Mouse (Mus musculus) T-helper 17 cell (primary cell): ENCODE results near the gene Slf2.

Experiments used
- in situ Hi-C, 2 experiments: fragments of 300-600 bp; cut with MboI, MseI; formaldehyde crosslinking; loops; 1 replicate in 1 of 2; 2 replicates in 1 of 2; pipeline ENCODE4 v1.15.1; 2025; ENCODE audit warnings: high pct_unique_total_duplicates in 2 of 2

Gene Slf2

GRCm38 (mm10) chr19:45007021-45007420, 76.1 kb downstream of the Slf2 start:
- in situ Hi-C loops, result loop anchor here (5.0 to 10.0 kb wide), 2 partner anchors 70 to 1502 kb away; partner anchors contain the start of gene Kazald1 (in 1 of the 2)

GRCm38 (mm10) chr19:45007425-45008191, 76.7 kb downstream of the Slf2 start:
- in situ Hi-C loops, result loop anchor here (5.0 to 10.0 kb wide), 2 partner anchors 70 to 1503 kb away; partner anchors contain the start of gene Kazald1 (in 1 of the 2)

- in situ Hi-C loops, result loop anchor here (5.0 to 10.0 kb wide), 2 partner anchors 1042 to 1226 kb away; partner anchors contain the start of gene Abcc2 (in 1 of the 2)
These were observed 79.7 kb downstream of the Slf2 start for GRCm38 (mm10) chr19:45010646-45011045.

GRCm38 (mm10) chr19:45012219-45012618, 81.3 kb downstream of the Slf2 start:
- in situ Hi-C loops, result loop anchor here (5.0 to 10.0 kb wide), 2 partner anchors 1040 to 1227 kb away; partner anchors contain the start of gene Abcc2 (in 1 of the 2)

- in situ Hi-C loops, result loop anchor here (5.0 to 10.0 kb wide), 2 partner anchors 1040 to 1228 kb away; partner anchors contain the start of gene Abcc2 (in 1 of the 2)
These were observed 81.7 kb downstream of the Slf2 start for GRCm38 (mm10) chr19:45012636-45013035.

GRCm38 (mm10) chr19:45013581-45014225, 82.8 kb downstream of the Slf2 start:
- in situ Hi-C loops, result loop anchor here (5.0 to 10.0 kb wide), 2 partner anchors 1039 to 1229 kb away; partner anchors contain the start of gene Abcc2 (in 1 of the 2)

GRCm38 (mm10) chr19:45014335-45014971, 83.5 kb downstream of the Slf2 start, which contains the start of gene Lzts2:
Gene Lzts2, plus strand, starts transcription at chr19:45014414.
- in situ Hi-C loops, result loop anchor here (5.0 to 10.0 kb wide), 2 partner anchors 1038 to 1230 kb away; partner anchors contain the start of gene Abcc2 (in 1 of the 2)

- in situ Hi-C loops, result loop anchor here (5.0 to 10.0 kb wide), 2 partner anchors 1037 to 1230 kb away; partner anchors contain the start of gene Abcc2 (in 1 of the 2)
These were observed 84.0 kb downstream of the Slf2 start for GRCm38 (mm10) chr19:45014981-45015402.

GRCm38 (mm10) chr19:45015518-45016281, 84.7 kb downstream of the Slf2 start:
- in situ Hi-C loops, result loop anchor here in 1 of 2 experiments (10.0 kb wide), 1 partner anchor 1231 kb away; the partner anchor contains the start of gene Abcc2

- in situ Hi-C loops, result loop anchor here in 1 of 2 experiments (10.0 kb wide), 1 partner anchor 1232 kb away; the partner anchor contains the start of gene Abcc2
These were observed 85.6 kb downstream of the Slf2 start for GRCm38 (mm10) chr19:45016341-45017215.

- in situ Hi-C loops, result loop anchor here in 1 of 2 experiments (10.0 kb wide), 1 partner anchor 1232 kb away; the partner anchor contains the start of gene Abcc2
These were observed 86.3 kb downstream of the Slf2 start for GRCm38 (mm10) chr19:45017216-45017771.

- in situ Hi-C loops, result loop anchor here in 1 of 2 experiments (10.0 kb wide), 1 partner anchor 1233 kb away; the partner anchor contains the start of gene Abcc2
These were observed 87.0 kb downstream of the Slf2 start for GRCm38 (mm10) chr19:45017909-45018308.

GRCm38 (mm10) chr19:45018351-45018831, 87.4 kb downstream of the Slf2 start:
- in situ Hi-C loops, result loop anchor here in 1 of 2 experiments (10.0 kb wide), 1 partner anchor 1234 kb away; the partner anchor contains the start of gene Abcc2

GRCm38 (mm10) chr19:45020348-45020747, 89.4 kb downstream of the Slf2 start:
- in situ Hi-C loops, result no loop called here

GRCm38 (mm10) chr19:45021362-45021761, 90.4 kb downstream of the Slf2 start:
- in situ Hi-C loops, result no loop called here

- in situ Hi-C loops, result no loop called here
These were observed 93.0 kb downstream of the Slf2 start for GRCm38 (mm10) chr19:45023993-45024392.

- in situ Hi-C loops, result no loop called here
These were observed 93.8 kb downstream of the Slf2 start for GRCm38 (mm10) chr19:45024775-45025174.

GRCm38 (mm10) chr19:45025937-45026568, 95.1 kb downstream of the Slf2 start:
- in situ Hi-C loops, result no loop called here
